Mouse (Mus musculus) heart, postnatal 25 days (tissue): ENCODE measurements around the gene Olfr213. TPM values are rescaled to one million over a fixed set of nuclear protein-coding genes. Genes with fewer than 3 reads are reported as not detected.
"Not testable (repeated sequence)": the region's sequence is repeated elsewhere in the genome, so short reads cannot be mapped to it uniquely, and the experiment has no call there.

Experiments
- DNase-seq: peaks from one replicate; pipeline ENCODE4 v3.0.0; 2022; ENCODE audit warnings: low spot score
- intact Hi-C: fragments of 180-260 bp; cut with DNase I; formaldehyde crosslinking; loops from one replicate; pipeline ENCODE4 v1.15.1; 2025
- total RNA-seq, 2 experiments: library from RNA; stranded (reverse); gene quantifications; 2 replicates each; pipeline ENCODE4 v1.2.3; 2021

The Olfr213 gene
- total RNA-seq = not detected

DNA sequence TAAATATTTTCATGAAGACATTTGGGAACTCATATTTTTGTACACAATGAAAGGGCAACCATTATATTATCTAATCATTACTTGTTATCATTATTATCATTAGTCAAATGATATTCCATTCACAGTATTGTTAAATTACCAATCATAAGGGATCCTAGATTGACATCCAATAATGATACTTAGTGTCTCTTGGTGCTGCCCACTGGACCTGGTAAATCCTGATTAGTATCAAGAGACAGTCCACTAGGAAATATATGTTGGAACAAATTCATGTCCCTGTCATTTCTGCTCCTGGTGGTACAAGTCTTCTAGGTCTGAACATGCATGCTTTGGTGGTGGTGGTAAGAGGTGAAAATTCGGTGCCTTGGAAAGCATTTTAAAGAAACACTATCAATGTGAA is at the start of gene Olfr213:
Olfr213 (plus strand) TSS at position 301 of the 400 bp plus-strand sequence.
- no peak for DNase-seq
- intact Hi-C loops = loop anchor here (2.0 kb wide), 1 partner anchor 23 kb away; no protein-coding TSS in a partner anchor

GRCm38 (mm10) chr6:116488791-116489190 is 49.5 kb upstream of the Olfr213 start, which contains the start of gene Olfr211:
Olfr211 (plus strand) TSS chr6:116489091.
- no peak for DNase-seq
- intact Hi-C loops = no loop called here

DNA sequence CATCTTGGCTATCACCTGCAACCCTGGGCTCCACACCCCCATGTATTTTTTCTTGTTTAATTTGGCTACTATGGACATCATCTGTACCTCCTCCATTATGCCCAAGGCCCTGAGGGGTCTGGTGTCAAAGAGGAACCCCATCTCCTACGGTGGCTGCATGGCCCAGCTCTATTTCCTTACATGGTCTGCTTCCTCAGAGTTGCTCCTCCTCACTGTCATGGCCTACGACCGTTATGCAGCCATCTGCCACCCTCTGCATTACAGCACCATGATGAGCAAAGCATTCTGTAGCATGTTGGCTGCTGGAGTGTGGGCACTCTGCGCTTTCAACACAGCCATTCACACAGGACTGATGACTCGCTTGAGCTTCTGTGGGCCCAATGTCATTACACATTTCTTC is 44.5 kb upstream of the Olfr213 start:
- no peak for DNase-seq
- intact Hi-C loops = no loop called here

DNA sequence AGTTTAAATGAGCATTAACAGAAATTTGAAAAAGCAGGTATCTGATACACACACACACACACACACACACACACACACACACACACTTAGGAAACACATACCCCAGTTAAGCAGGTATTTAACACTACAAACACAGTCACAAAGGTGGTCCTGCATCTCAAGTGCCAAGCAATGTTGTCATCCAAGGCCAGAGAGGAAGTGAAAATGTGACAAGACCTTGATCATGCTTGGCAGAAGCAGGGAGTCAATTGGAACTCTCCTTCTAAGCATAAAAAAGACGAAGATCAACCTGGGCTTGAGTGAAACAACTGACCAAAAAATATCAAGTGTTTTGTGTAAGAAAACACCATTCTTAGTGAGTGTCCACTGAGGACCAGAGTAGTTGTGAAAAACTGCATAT is 42.3 kb upstream of the Olfr213 start:
- intact Hi-C loops = no loop called here
- DNase-seq = no peak

GRCm38 (mm10) chr6:116506302-116507003 is 31.8 kb upstream of the Olfr213 start, which contains the start of gene Olfr212:
Olfr212 (plus strand) TSS chr6:116506516.
- intact Hi-C loops = not testable (repeated sequence)

GRCm38 (mm10) chr6:116514832-116515231 is 23.4 kb upstream of the Olfr213 start:
- no peak for DNase-seq
- intact Hi-C loops = loop anchor here (2.0 kb wide), 1 partner anchor 24 kb away; the partner anchor contains the start of gene Olfr213

More at GRCm38 (mm10) chr6:116506302-116507003, 31.8 kb upstream of the Olfr213 start, which contains the start of gene Olfr212:
- not testable (repeated sequence) for DNase-seq

DNA sequence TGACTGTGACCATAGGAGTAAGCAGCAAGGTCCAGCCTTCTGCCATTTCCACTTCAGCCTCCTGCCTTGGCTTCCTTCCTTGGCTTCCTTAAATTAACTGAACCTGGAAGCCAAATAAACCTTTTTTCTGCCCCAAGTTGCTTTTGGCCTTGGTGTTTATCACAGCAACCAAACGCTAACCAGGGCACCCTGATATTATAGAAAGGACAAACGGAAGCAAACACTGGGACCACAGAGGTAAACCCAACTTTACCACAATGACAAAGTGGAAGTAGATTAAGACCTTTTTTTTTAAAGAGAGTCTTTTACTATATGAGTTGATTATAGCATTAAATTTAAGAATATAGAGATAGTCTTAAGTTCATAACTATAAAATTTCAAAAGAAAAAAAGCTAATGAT is 4.2 kb downstream of the Olfr213 start:
- intact Hi-C loops = no loop called here
- no peak for DNase-seq

GRCm38 (mm10) chr6:116550841-116551240 is 12.6 kb downstream of the Olfr213 start, which contains the start of gene Gm5580:
Gm5580 (plus strand) TSS chr6:116551141.
- intact Hi-C loops, DNase-seq: not testable (repeated sequence)

- intact Hi-C loops = no loop called here
- DNase-seq = no peak
Measured at GRCm38 (mm10) chr6:116553935-116554334, 15.7 kb downstream of the Olfr213 start, which contains the start of gene Olfr214. Olfr214 (plus strand) TSS chr6:116554235.

DNA sequence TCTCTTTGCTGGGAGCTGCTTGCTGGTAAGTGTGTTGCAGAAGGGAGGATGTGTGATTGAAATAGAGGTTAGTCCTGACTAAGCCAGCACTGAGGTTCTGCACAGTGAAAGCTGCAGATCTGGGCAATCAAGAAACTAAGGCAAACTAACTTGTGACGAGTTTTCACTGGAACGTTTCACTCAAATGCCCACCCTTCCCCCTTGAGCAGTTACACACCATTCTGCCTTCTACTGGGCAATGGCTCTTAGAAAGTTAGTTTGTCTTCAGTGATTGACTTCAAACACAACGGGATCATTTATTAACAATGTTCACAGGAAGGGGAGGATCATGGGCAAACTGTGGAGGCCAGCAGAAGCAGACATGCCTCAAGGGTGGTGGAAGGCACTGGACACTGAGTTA is 16.7 kb downstream of the Olfr213 start:
- intact Hi-C loops = no loop called here
- DNase-seq = no peak

GRCm38 (mm10) chr6:116569834-116570233 is 31.6 kb downstream of the Olfr213 start:
- intact Hi-C loops = loop anchor here (5.0 kb wide), 1 partner anchor 143 kb away; no protein-coding TSS in a partner anchor
- no peak for DNase-seq

GRCm38 (mm10) chr6:116584095-116584494 is 45.8 kb downstream of the Olfr213 start, which contains the start of gene Olfr215:
Olfr215 (minus strand) TSS chr6:116584195.
- intact Hi-C loops = no loop called here

More at GRCm38 (mm10) chr6:116584095-116584494, 45.8 kb downstream of the Olfr213 start, which contains the start of gene Olfr215:
- no peak for DNase-seq

Other genes with a start within 250 kb of the Olfr213 start
- gene March8, start 200.4 kb upstream of the Olfr213 start, total RNA-seq = 10 to 100 TPM; 38.6 to 41.2 TPM
- gene Alox5, start 77.3 kb upstream of the Olfr213 start, total RNA-seq = 10 to 100 TPM in 1 of 2 experiments, 1 to 10 TPM in 1; 8.7 to 10.3 TPM
- not detected for gene Olfr211, start 49.4 kb upstream of the Olfr213 start, total RNA-seq
- not detected for gene Olfr212, start 31.9 kb upstream of the Olfr213 start, total RNA-seq
- gene Gm5580, start 12.7 kb downstream of the Olfr213 start, total RNA-seq = 1 to 10 TPM; 1.4 to 1.7 TPM
- not detected for gene Olfr214, start 15.8 kb downstream of the Olfr213 start, total RNA-seq
- gene Olfr215, start 45.7 kb downstream of the Olfr213 start, total RNA-seq = not detected
- 10 to 100 TPM; 19.0 to 20.8 TPM for gene Zfp422, start 90.5 kb downstream of the Olfr213 start, total RNA-seq
- 10 to 100 TPM; 45.7 to 58.1 TPM for gene Depp1, start 112.2 kb downstream of the Olfr213 start, total RNA-seq
- 1 to 10 TPM; 5.8 to 8.2 TPM for gene Rassf4, start 135.5 kb downstream of the Olfr213 start, total RNA-seq
- gene Tmem72, start 178.5 kb downstream of the Olfr213 start, total RNA-seq = under 1 TPM in 1 of 2 experiments, not detected in 1; 0.03 TPM